8 mouse cellular contexts compared by ENCODE assay signal in genomic region chr4:43579731-43580130, GRCm38 (mm10). TPM values are rescaled to one million over a fixed set of nuclear protein-coding genes. Genes with fewer than 3 reads are reported as not detected.
DNase-seq lines count a peak whose midpoint lies in the region; ATAC-seq and TF ChIP-seq lines count a peak whose summit lies in the region.
"Had no signal": no experiment of that assay in that cellular context is flagged by ENCODE, and none has a peak within 500 bp of the region (broad histone marks: within the 10 kb centered on the region; RNA-seq: fewer than 3 reads in every experiment).

No protein-coding gene starts in this region.

- H3K9me3 ChIP-seq in intestine, postnatal 0 days (ENCODE audit: control insufficient read depth), result no peaks in the 10 kb centered on the region
- no peaks in the 10 kb centered on the region for H3K9me3 ChIP-seq in neural tube, embryonic 14.5 days (ENCODE audit: control insufficient read depth, low read length)

- no peaks in the 10 kb centered on the region for H3K27me3 ChIP-seq in liver, adult 2 months (ENCODE audit: control insufficient read depth, insufficient read depth, low read length)
- no peaks in the 10 kb centered on the region for H3K27me3 ChIP-seq in intestine, postnatal 0 days (replicated peaks; ENCODE audit: control insufficient read depth, insufficient read depth, low read length)
- H3K27me3 ChIP-seq in neural tube, embryonic 14.5 days (ENCODE audit: control insufficient read depth, insufficient read depth, low read length), result no peaks in the 10 kb centered on the region

- ATAC-seq in intestine, postnatal 0 days, result no peak
- no peak for ATAC-seq in neural tube, embryonic 14.5 days (ENCODE audit: low read depth)

- H3K36me3 ChIP-seq in liver, adult 2 months (ENCODE audit: control insufficient read depth, insufficient read depth, low read length), result peaks cover 13% of the 10 kb centered on the region; the same call in 1 of the 2 replicates
- H3K36me3 ChIP-seq in intestine, postnatal 0 days (ENCODE audit: control insufficient read depth, insufficient read depth), result peaks cover 40% of the 10 kb centered on the region
- H3K36me3 ChIP-seq in neural tube, embryonic 14.5 days (ENCODE audit: control insufficient read depth, insufficient read depth, low read length), result peaks cover 22% of the 10 kb centered on the region

- no peak for DNase-seq in liver, adult 2 months (ENCODE audit: extremely low read depth, low read depth, low spot score)
- DNase-seq in liver, result no peak
- DNase-seq in cerebellum, postnatal 25 days, result no peak
- DNase-seq in layer of hippocampus, adult 8-10 months (ENCODE audit: low spot score in 2 of 2), result no peak

- H3K4me3 ChIP-seq in liver, adult 2 months (ENCODE audit: insufficient read depth, low read depth, low read length), result no peak overlapping the region
- peak overlapping the region; percentile 78 for H3K4me3 ChIP-seq in embryonic fibroblast, embryonic 13.5 days (ENCODE audit: insufficient read depth, low read length)
- peak overlapping the region; percentile 81 for H3K4me3 ChIP-seq in intestine, postnatal 0 days (ENCODE audit: low read depth, low read length)
- peak overlapping the region; percentile 87 for H3K4me3 ChIP-seq in neural tube, embryonic 14.5 days (ENCODE audit: low read depth, low read length)

- no peak for TF ChIP-seq CTCF in liver, adult 2 months (IDR thresholded peaks at IDR 0.05; ENCODE audit: low read depth, low read length)
- no peak for TF ChIP-seq CTCF in embryonic fibroblast, embryonic 13.5 days (IDR thresholded peaks at IDR 0.05; ENCODE audit: borderline replicate concordance, insufficient read depth, low read length)
- TF ChIP-seq CTCF in intestine, postnatal 0 days (IDR thresholded peaks at IDR 0.05; ENCODE audit: low read depth), result no peak

- peak overlapping the region; percentile 93 for H3K4me2 ChIP-seq in intestine, postnatal 0 days (replicated peaks; ENCODE audit: low read depth)
- H3K4me2 ChIP-seq in neural tube, embryonic 14.5 days (ENCODE audit: low read depth, low read length), result peak overlapping the region; percentile 84

- 72% methylated on average over 6 of the region's 6 CpGs for WGBS in liver, adult 2 months
- 85% methylated on average over 6 of the region's 6 CpGs for WGBS in intestine, postnatal 0 days
- 81% methylated on average over 6 of the region's 6 CpGs for WGBS in neural tube, embryonic 14.5 days

- H3K27ac ChIP-seq in liver, adult 2 months (replicated peaks; ENCODE audit: insufficient read depth, low read depth, low read length), result no peak overlapping the region
- H3K27ac ChIP-seq in embryonic fibroblast, embryonic 13.5 days (ENCODE audit: insufficient read depth, low read length), result no peak overlapping the region
- H3K27ac ChIP-seq in intestine, postnatal 0 days (ENCODE audit: low read depth, low read length), result no peak overlapping the region
- no peak overlapping the region for H3K27ac ChIP-seq in neural tube, embryonic 14.5 days (ENCODE audit: low read depth, low read length)

- TF ChIP-seq POLR2A in liver, adult 2 months (IDR thresholded peaks at IDR 0.05; ENCODE audit: extremely low read depth, insufficient read depth, low read length), result no peak
- TF ChIP-seq POLR2A in embryonic fibroblast, embryonic 13.5 days (IDR thresholded peaks at IDR 0.05; ENCODE audit: low read depth, low read length), result no peak

- H3K9ac ChIP-seq in liver, adult 2 months (ENCODE audit: low read depth, low read length), result peak overlapping the region; percentile 21; the same call in 1 of the 2 replicates
- peak overlapping the region; percentile 80; the same call in 1 of the 2 replicates for H3K9ac ChIP-seq in intestine, postnatal 0 days (ENCODE audit: low read depth, low read length)
- peak overlapping the region; percentile 84; the same call in 1 of the 2 replicates for H3K9ac ChIP-seq in neural tube, embryonic 14.5 days (replicated peaks; ENCODE audit: low read depth, low read length)

- peaks cover 20% of the 10 kb centered on the region for H3K4me1 ChIP-seq in liver, adult 2 months (ENCODE audit: control insufficient read depth, insufficient read depth, low read length)
- peaks cover 5% of the 10 kb centered on the region; the same call in 1 of the 2 replicates for H3K4me1 ChIP-seq in embryonic fibroblast, embryonic 13.5 days (ENCODE audit: control insufficient read depth, insufficient read depth, low read length)
- peaks cover 8% of the 10 kb centered on the region; the same call in 1 of the 2 replicates for H3K4me1 ChIP-seq in intestine, postnatal 0 days (replicated peaks; ENCODE audit: control insufficient read depth, insufficient read depth, low read length)
- H3K4me1 ChIP-seq in neural tube, embryonic 14.5 days (ENCODE audit: control insufficient read depth, insufficient read depth, low read length), result peaks cover 38% of the 10 kb centered on the region

- H3K79me2 ChIP-seq in liver, adult 2 months (ENCODE audit: control insufficient read depth, insufficient read depth, low read length), result peaks cover 10% of the 10 kb centered on the region; the same call in 1 of the 2 replicates

RNA-seq across cellular contexts. Expression of gene Gba2, which starts 1.1 kb away (rescaled TPM):
- total RNA-seq in liver, adult 2 months (2014; rRNA removed), result 5.1 and 5.3 TPM in 2 replicates
- 8.9 and 10.9 TPM in 2 replicates for polyA plus RNA-seq in liver, adult 2 months (2012; rRNA removed)
- polyA plus RNA-seq in embryonic fibroblast, embryonic 13.5 days (2011; ENCODE audit: insufficient read length, low read depth, missing spikeins), result 4.5 and 7.6 TPM in 2 replicates
- 5.2 and 5.3 TPM in 2 replicates for polyA plus RNA-seq in intestine, postnatal 0 days (2015; fragmentation: Nextera tagmentation; extraction: Ambion mirVana)
- polyA plus RNA-seq in neural tube, embryonic 14.5 days (2014; fragmentation: Nextera tagmentation; extraction: Ambion mirVana), result 44.4 and 48.5 TPM in 2 replicates
- 10 to 100 TPM; 58.7 to 64.7 (median 60.9) TPM for total RNA-seq in layer of hippocampus, adult 8-10 months (2022)

RNA-seq across cellular contexts. Expression of gene Rgp1, which starts 1.2 kb away (rescaled TPM):
- total RNA-seq in liver, adult 2 months (2014; rRNA removed), result 15.9 and 18.7 TPM in 2 replicates
- polyA plus RNA-seq in liver, adult 2 months (2012; rRNA removed), result 33.2 and 44.5 TPM in 2 replicates
- 34.6 and 45.4 TPM in 2 replicates for polyA plus RNA-seq in embryonic fibroblast, embryonic 13.5 days (2011; ENCODE audit: insufficient read length, low read depth, missing spikeins)
- 11.3 and 13.0 TPM in 2 replicates for polyA plus RNA-seq in intestine, postnatal 0 days (2015; fragmentation: Nextera tagmentation; extraction: Ambion mirVana)
- polyA plus RNA-seq in neural tube, embryonic 14.5 days (2014; fragmentation: Nextera tagmentation; extraction: Ambion mirVana), result 24.1 and 28.2 TPM in 2 replicates
- 10 to 100 TPM; 46.2 to 69.0 (median 51.0) TPM for total RNA-seq in layer of hippocampus, adult 8-10 months (2022)

RNA-seq across cellular contexts. Expression of gene Msmp, which starts 4.6 kb away (rescaled TPM):
- not detected in 2 replicates for total RNA-seq in liver, adult 2 months (2014; rRNA removed)
- polyA plus RNA-seq in liver, adult 2 months (2012; rRNA removed), result not detected in 2 replicates
- not detected in 2 replicates for polyA plus RNA-seq in embryonic fibroblast, embryonic 13.5 days (2011; ENCODE audit: insufficient read length, low read depth, missing spikeins)
- polyA plus RNA-seq in intestine, postnatal 0 days (2015; fragmentation: Nextera tagmentation; extraction: Ambion mirVana), result not detected in 2 replicates
- 1.9 TPM in 1 of 2 replicates, not detected in the other for polyA plus RNA-seq in neural tube, embryonic 14.5 days (2014; fragmentation: Nextera tagmentation; extraction: Ambion mirVana)
- total RNA-seq in layer of hippocampus, adult 8-10 months (2022), result not detected
- polyA plus RNA-seq: small intestine, adult 2 months had no signal

RNA-seq across cellular contexts. Expression of gene Tln1, which starts 17.2 kb away (rescaled TPM):
- 39.9 and 42.8 TPM in 2 replicates for total RNA-seq in liver, adult 2 months (2014; rRNA removed)
- 29.9 and 38.6 TPM in 2 replicates for polyA plus RNA-seq in liver, adult 2 months (2012; rRNA removed)
- polyA plus RNA-seq in embryonic fibroblast, embryonic 13.5 days (2011; ENCODE audit: insufficient read length, low read depth, missing spikeins), result 291 and 380 TPM in 2 replicates
- polyA plus RNA-seq in intestine, postnatal 0 days (2015; fragmentation: Nextera tagmentation; extraction: Ambion mirVana), result 41.6 and 47.7 TPM in 2 replicates
- polyA plus RNA-seq in neural tube, embryonic 14.5 days (2014; fragmentation: Nextera tagmentation; extraction: Ambion mirVana), result 48.8 and 57.8 TPM in 2 replicates
- 10 to 100 TPM; 39.3 to 62.9 (median 50.6) TPM for total RNA-seq in layer of hippocampus, adult 8-10 months (2022)

RNA-seq across cellular contexts. Expression of gene Creb3, which starts 17.6 kb away (rescaled TPM):
- 37.8 and 41.1 TPM in 2 replicates for total RNA-seq in liver, adult 2 months (2014; rRNA removed)
- 47.9 and 62.0 TPM in 2 replicates for polyA plus RNA-seq in liver, adult 2 months (2012; rRNA removed)
- 72.4 and 89.0 TPM in 2 replicates for polyA plus RNA-seq in embryonic fibroblast, embryonic 13.5 days (2011; ENCODE audit: insufficient read length, low read depth, missing spikeins)
- polyA plus RNA-seq in intestine, postnatal 0 days (2015; fragmentation: Nextera tagmentation; extraction: Ambion mirVana), result 102 and 114 TPM in 2 replicates
- polyA plus RNA-seq in neural tube, embryonic 14.5 days (2014; fragmentation: Nextera tagmentation; extraction: Ambion mirVana), result 86.2 and 92.8 TPM in 2 replicates
- 10 to 100 TPM; 63.3 to 89.5 (median 69.0) TPM for total RNA-seq in layer of hippocampus, adult 8-10 months (2022)

Comparison
In these comparisons a context has a peak if more than half of its experiments do, and no peak if none do; other contexts are left out.
1. H3K9ac ChIP-seq: peak in every context shown above with its lines; median percentile 84 in neural tube, embryonic 14.5 days; 80 in intestine, postnatal 0 days; 21 in liver, adult 2 months.